Mouse (Mus musculus): Measurements from ENCODE around the gene Ptprs. TPM values are rescaled to one million over a fixed set of nuclear protein-coding genes. Genes with fewer than 3 reads are reported as not detected.
A peak's percentile ranks its signal among the peaks of the same experiment; 100 is the strongest.
"Not testable (repeated sequence)": the region's sequence is repeated elsewhere in the genome, so short reads cannot be mapped to it uniquely, and the experiment has no call there.

The Ptprs gene
- total RNA-seq (2021): 100 to 1,000 TPM; 149 to 249 TPM
- polyA plus RNA-seq (2012; rRNA removed): 573 and 605 TPM in 2 replicates
- long read RNA-seq, partial matches to known transcripts: 7 of 13 reads
- long read RNA-seq, other reads (novel, unspliced or antisense): 5 of 13 reads

- peak; percentile 97 for DNase-seq
Observed at GRCm38 (mm10) chr17:56476402-56476752, at the start of gene Ptprs. Ptprs (minus strand) TSS chr17:56476483.

GRCm38 (mm10) chr17:56524943-56525342 is 48.7 kb upstream of the Ptprs start:
- DNase-seq: no peak

GRCm38 (mm10) chr17:56522744-56523143 is 46.5 kb upstream of the Ptprs start:
- DNase-seq: no peak

GRCm38 (mm10) chr17:56515690-56516410 is 39.6 kb upstream of the Ptprs start:
- no peak for DNase-seq

GRCm38 (mm10) chr17:56514916-56515315 is 38.6 kb upstream of the Ptprs start:
- DNase-seq: no peak

GRCm38 (mm10) chr17:56514330-56514729 is 38.0 kb upstream of the Ptprs start:
- no peak for DNase-seq

- DNase-seq: no peak
Observed at GRCm38 (mm10) chr17:56512310-56512709, 36.0 kb upstream of the Ptprs start, which contains the start of gene Znrf4. Znrf4 (minus strand) TSS chr17:56512431.

GRCm38 (mm10) chr17:56511707-56512090 is 35.4 kb upstream of the Ptprs start:
- DNase-seq: no peak

GRCm38 (mm10) chr17:56510970-56511706 is 34.9 kb upstream of the Ptprs start:
- DNase-seq: no peak

- peak; percentile 50 for DNase-seq
Observed at GRCm38 (mm10) chr17:56510473-56510969, 34.2 kb upstream of the Ptprs start.

GRCm38 (mm10) chr17:56509707-56510472 is 33.6 kb upstream of the Ptprs start:
- no peak for DNase-seq

GRCm38 (mm10) chr17:56509021-56509640 is 32.8 kb upstream of the Ptprs start:
- no peak for DNase-seq

GRCm38 (mm10) chr17:56507161-56508068 is 31.1 kb upstream of the Ptprs start:
- DNase-seq: peak; percentile 97

GRCm38 (mm10) chr17:56506417-56507065 is 30.3 kb upstream of the Ptprs start:
- DNase-seq: peak; percentile 16

- DNase-seq: no peak
Observed at GRCm38 (mm10) chr17:56505401-56505800, 29.1 kb upstream of the Ptprs start.

GRCm38 (mm10) chr17:56502526-56502925 is 26.2 kb upstream of the Ptprs start:
- DNase-seq: peak; percentile 47

- DNase-seq: not testable (repeated sequence)
Observed at GRCm38 (mm10) chr17:56501635-56502400, 25.5 kb upstream of the Ptprs start.

- DNase-seq: no peak
Observed at GRCm38 (mm10) chr17:56499229-56499628, 22.9 kb upstream of the Ptprs start.

- no peak for DNase-seq
Observed at GRCm38 (mm10) chr17:56494480-56494879, 18.2 kb upstream of the Ptprs start.
